Mouse (Mus musculus): ENCODE data around the gene Ly6g6c.

The Ly6g6c gene

DNA sequence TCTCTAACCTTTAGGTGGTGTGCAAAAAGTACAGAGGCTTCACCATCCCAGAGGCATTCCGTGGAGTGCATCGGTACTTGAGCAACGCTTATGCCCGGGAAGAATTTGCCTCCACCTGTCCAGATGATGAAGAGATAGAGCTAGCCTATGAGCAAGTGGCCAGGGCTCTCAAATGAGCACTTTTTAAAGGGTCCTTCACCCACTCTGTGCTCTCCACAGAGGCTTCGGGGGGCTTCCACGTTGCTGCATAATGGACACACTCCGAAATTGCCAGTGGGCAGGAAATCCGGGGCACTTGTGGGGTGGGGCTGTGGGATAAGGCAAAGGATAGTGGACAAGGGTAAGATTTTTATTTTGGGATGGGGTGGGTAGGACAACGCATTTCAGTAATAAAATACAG is 6.9 kb upstream of the Ly6g6c start:
- DNase-seq = no peak

DNA sequence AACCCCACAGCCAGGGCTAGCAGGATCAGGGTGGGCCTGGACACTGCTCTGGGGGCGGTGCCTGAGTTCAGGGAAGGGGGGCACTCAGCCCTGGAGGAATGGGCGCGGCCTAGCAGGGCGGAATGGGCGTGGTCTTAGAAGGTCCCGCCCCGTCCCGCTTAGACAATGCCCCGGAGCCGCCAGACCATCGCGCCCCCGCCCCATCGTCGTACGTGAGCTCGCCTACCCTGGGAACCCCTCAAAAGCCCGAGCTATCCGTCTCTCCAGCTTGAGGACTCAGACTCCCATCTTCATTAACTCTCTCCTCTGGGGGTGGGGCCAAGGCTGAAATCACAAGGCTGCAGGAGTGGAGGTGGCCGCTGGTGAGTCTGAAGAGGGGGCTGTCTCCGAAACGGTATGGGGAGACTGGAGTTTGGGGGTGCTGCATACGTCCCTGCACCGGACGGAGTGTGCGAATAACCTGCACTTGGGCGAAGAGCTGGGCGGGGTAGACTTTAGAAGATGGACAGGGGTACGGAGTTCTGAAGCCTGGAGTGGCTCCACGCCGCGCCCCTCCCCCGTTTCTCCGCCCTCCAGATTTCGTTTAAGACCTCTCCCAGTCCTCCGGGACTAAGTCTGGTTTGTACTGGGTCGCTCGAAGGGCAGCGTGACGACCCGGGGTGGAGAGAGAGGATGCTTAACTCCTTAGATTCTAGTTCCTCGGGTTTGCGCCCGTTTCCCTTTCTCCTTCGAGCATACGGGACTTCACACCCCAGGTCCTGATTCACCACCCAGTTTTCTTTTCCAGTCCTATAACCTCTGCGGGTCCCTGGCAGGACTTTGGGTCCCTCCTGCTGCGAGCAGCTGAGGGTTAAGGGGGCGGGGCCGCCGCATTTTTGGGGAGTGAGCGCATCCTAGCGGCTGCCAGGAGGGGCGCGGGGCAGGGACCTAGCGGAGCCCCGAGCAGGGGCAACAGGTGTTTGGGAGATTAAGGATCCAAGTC is 6.0 kb upstream of the Ly6g6c start, which contains the start of gene Ddah2:
Gene Ddah2, plus strand, starts transcription at position 125 of the 982 bp plus-strand sequence.
- DNase-seq = peak; percentile 97

DNA sequence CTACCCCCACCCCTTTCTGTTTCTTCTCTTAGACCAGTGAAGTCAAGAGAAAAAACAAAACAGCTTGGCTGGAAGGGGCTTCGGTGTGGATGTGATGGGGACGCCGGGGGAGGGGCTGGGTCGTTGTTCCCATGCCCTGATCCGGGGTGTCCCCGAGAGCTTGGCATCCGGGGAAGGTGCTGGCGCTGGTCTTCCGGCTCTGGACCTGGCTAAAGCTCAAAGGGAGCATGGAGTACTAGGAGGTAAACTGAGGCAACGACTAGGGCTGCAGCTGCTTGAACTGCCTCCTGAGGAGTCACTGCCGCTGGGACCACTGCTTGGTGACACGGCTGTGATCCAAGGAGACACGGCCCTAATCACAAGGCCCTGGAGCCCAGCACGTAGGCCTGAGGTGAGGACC is 5.1 kb upstream of the Ly6g6c start:
- DNase-seq = no peak

DNA sequence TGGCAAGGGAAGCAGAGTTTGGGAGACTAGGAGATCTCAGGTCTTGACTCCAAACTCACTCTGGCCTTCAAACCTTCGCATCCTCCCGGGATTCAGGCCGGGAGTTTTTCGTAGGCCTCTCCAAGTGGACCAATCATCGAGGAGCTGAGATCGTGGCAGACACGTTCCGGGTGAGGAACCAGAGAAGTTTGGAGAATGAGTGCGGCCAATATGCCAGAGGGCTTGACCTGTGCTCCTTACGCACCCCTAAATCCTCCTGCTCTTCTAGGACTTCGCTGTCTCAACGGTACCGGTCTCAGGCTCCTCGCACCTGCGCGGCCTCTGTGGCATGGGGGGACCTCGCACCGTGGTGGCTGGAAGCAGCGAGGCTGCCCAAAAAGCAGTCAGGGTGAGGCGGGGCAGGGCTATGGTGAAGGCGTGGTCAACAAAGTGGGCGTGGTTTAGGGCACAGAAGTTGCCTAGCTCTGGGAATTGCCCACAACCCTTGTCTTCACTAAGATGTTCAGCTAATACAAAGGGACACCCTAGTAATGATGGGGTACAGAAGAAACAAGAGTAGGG is 4.4 kb upstream of the Ly6g6c start:
- peak; percentile 70 for DNase-seq

DNA sequence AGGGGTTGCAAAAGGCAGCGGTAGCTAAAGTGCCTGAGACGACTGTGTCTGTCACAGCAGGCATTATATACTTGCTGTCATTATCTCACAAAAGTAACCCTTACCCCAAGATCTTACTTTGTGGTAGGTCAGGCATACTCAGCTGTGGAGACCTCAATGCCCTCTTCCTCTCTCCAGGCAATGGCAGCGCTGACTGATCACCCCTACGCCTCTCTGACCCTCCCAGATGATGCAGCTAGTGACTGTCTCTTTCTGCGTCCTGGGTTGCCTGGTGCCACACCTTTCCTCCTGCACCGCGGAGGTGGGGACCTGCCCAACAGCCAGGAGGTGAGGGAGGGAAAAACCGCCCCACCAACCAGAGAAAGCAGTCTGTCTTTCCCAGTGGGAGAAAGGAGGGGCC is 3.9 kb upstream of the Ly6g6c start:
- DNase-seq = no peak

DNA sequence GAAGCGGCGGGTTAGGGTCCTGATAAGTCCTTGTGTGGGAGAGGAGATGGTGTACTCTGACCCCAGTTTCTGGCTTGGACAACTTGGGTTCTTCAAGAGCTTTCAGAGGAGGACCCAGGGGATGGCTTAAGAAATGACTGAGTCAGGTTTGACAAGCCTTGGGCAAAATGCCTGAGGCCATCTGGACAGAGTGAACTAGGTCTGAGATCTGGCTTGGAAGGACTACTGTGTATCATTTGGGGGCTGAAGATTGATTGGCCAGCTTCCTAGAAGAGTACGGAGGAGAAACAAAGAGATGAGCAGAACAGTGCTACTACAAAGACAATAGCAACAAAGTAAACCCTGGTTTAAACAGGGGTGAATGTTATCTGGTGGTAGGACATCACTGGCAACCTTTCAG is 1.7 kb upstream of the Ly6g6c start:
- DNase-seq = no peak

DNA sequence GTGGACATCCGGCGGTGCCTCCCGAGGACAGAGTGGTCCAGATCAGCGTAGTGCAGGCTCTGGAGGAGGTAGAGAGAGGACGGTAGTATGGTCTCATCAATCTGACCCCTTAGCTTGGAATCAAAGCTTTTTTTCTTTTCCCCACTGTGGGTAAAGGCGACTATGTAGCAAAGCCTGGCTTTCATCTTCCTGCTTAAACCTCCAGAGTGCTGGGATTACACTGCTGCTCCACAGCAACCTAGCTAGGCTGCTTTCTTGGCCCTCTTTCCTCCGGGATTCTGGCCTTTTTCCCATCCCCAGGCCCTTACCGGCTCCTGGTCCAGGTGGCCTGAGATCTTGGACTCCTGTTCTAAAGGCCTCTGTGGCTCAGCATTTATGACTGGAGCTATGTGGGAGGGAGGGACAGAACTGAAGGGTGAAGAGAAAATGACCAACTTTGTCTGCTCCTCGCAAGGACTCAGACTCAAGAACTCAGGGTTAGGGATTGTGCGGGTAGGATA is 760 bp upstream of the Ly6g6c start:
- DNase-seq = no peak

DNA sequence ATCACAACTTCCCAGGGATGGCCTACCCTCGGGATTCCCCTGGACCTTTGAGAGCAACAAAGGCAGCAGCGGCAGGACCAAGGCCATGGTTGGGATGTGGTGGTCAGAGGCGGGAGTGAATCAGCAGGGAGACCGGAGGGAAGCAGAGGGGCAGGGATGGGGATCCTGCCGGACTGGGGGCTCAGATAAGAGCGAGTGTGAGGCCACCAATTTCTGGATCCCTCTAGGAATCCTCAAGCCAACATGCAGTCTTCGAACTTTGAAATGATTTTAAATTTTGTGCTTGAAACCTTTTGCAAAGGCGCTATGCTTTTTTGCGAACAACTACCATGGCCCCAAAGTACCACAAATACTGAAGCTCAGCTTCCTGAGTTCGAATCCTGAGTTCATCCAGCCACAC is 896 bp downstream of the Ly6g6c start, which contains the start of gene Mpig6b:
Gene Mpig6b, minus strand, starts transcription at position 101 of the 400 bp plus-strand sequence.
- DNase-seq = no peak

DNA sequence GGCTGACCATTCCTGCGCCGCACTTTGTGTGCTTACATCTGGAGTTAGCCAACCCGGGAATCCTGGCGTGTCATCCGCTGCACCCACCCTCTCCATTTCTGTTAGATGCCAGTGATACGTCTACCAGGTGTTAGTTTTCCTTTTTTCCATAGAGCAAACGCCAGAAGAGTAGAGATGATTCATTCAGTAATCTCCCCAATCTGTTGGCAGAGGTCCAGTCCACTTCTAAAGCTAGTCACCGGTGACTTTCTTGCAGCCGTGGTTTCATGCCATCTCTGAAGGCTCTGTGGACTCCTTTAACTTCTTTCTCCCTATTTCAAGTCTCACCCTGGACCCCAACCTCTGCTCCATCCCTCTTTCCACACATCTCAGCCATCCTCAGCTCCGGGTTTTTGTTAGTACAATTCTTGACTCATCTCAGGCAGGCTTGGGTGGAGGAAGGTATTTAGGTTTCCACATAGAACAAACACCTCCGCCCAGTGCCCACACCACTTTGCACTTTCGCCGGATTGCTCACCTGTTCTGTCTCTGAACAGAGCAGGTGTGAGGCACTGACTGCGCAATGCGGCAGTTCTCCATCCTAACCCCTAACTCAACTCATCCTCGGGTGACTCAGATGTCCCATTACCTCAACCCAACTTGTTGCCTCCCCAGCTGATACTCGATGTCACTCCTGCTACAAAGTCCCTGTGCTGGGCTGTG is 3.2 kb downstream of the Ly6g6c start:
- no peak for DNase-seq

DNA sequence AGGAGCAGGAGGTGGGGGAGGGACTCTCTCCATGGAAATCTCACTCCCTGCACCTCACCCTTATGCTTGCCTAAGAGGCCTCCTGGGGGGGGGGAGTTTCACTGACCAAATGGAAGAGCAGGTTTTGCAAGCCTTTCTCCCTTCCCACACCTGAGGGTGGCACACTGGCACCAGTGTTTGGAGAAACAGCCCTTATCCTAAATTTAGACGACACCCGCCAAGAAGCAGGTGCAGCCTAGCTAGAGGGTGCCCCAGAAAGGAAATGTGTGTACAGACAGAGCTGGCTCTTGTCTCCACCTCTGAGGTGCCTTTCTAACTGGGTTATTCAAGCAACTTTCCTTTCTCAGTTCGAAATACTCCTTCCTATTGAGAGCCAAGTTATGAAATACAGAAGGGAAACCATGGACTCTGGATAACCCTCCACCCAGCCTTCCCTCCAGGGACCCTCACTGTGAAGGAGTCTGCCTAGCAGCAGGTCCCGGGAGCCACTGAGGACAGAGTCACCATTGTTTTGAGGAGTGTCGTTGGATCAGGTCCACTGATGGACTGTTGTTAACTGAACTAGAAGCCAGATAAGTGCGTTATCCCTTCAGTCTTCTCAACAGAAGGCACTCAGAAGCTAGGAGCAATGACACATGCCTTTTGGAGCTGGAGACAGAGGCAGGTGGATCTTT is 5.5 kb downstream of the Ly6g6c start:
- peak; percentile 55 for DNase-seq

DNA sequence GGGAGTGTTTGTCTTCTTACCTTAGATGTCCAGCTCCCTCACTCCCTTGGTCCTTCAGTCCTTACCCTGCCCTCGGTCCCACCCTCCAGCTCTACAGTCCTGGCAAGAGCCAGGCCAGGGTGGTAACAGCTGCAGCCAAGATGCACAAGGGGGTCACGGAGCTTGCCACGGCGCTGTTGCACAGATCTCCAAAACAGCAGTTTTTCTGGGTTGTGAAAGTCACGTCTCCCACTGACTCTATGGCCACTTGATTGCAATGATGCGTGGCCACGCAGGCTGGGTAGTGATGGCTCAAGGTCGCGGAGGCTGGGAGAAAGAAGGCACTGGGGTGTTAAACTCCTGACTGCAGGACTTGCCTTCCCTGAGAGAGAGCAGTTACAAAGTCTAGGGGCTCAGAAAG is 6.3 kb downstream of the Ly6g6c start:
- DNase-seq = no peak

DNA sequence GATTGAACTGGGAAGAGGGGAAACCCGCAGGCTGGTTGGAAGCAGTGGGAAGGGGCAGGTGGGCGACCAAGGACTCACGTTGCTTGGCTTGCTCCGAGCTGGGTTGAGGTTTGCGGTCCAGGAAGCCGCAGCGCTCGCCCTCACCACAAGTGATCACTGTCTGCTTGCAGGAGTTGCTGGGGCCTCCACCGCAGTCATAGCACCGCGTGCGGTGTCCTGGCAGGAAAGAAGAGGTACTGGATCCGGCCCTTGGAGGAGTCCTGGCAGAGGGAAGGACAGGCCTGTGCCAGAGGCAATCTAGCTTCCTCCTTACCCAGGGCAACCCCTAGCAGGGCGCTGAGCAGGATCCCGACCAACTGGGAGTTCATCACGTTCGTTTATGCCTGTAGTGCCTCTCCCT is 8.9 kb downstream of the Ly6g6c start:
- DNase-seq = no peak

DNA sequence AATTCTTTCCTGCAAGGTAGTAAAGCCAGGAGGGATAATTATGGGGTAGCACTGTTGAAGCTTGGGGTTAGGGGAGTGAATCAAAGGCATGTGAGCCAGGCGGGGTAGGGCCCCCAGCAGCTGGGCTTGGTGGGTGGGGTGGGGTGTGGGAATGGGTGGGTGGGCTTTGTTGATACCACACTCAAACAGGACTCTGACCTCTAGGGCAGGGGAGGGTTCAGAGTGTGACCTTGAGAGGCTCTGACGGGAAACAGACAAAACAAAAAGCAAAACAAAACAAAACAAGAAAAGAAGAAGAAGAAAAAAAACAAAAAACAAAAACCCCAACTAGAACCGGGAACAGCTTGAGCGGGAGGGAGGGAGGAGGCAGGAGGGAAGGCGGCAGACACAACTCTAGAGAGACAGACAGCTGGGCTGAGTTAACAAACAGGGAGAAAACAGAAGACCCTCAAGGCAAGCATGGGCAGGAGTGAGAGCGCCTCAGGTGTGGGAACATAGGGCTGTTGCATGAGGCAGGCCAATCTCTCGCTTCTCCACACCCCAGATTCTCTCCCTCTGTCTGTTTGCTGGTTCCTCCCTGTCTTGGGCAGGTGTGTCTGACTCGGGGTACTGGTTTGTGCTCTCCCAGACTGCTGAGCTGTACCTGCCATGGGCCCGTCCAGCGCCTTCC is 11.5 kb downstream of the Ly6g6c start, which contains the start of gene Ly6g6e:
Gene Ly6g6e, plus strand, starts transcription at position 396 of the 670 bp plus-strand sequence.
- no peak for DNase-seq

DNA sequence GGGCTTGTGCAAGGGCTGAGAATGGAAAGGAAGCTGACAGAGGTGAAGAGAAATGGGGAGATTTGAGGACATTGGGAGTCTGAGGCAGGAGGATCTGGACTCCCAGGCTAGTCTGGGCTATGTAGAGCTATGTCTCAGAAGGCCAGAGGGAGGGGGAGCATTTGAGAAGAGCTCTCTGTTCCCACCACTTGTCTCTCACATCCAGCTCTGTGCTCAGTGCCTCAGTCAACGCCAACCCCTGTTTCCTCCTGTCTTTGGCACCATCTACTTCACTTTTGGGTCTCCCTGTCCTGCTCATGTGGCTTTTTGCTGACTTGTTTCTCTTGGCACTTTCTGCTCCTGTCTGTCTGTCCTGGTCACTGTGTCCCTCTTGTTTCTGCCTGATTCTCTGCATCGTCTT is 12.1 kb downstream of the Ly6g6c start:
- no peak for DNase-seq

DNA sequence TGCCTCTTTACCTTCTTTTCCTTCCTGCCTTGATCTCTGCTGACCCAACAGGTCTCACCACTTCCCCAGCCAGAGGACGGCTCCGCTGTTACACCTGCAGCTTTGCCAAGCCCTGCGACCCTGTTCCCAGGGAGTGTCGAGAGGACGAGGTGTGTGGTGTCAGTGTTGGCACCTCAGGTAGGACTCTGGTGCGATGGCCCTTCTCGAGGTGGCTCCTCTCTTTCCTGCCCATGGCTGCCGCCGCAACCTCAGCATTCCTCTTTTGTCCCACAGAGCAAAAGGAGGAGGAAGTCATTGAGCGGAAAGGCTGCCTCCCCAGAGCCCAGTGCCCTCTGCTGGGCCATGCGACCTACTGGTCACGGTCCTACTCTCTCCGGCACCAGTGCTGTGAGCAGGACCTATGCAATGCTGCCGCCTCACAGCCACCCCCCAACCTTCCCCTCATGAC is 12.6 kb downstream of the Ly6g6c start, which contains the start of gene Ly6g6d:
Gene Ly6g6d, minus strand, starts transcription at position 280 of the 448 bp plus-strand sequence.
- DNase-seq = peak; percentile 82

DNA sequence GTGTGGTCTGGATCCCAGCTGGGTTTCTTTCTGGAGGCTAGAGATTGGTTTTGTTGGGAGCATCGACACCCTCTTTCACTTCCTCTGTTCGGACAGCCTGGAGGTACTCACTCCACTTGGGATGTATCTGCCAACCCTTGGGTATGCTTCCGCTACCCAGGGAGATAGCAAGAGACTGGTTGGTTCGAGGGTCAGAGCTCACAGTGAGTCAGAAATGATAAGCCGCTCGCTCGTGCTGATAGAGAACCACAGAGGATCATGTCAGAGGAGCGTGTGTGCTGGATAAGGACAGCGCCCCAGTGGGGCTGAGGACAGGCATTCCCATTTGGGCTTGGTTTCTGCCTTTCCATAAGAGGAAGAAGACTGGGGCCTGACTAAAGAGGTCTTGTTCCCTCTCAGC is 14.6 kb downstream of the Ly6g6c start:
- no peak for DNase-seq

DNA sequence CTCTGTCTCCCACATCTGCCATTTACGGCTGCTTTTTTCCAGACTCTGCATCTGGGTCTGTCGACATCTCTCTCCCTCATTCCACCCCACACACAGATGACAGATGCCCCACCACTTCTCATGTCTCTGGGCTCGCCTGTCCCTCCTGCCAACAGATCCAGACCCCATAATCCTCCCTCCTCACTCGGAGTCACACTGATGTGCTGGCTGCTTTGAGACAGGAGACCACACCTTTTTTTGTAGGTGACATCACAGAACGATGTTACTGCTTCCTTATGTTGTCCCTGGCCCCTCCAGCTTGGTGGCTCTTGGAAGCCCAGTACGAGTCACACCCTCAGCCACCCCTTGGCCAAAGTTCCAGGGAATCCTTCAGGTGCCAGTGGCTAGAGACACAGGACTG is 15.1 kb downstream of the Ly6g6c start:
- DNase-seq = no peak

DNA sequence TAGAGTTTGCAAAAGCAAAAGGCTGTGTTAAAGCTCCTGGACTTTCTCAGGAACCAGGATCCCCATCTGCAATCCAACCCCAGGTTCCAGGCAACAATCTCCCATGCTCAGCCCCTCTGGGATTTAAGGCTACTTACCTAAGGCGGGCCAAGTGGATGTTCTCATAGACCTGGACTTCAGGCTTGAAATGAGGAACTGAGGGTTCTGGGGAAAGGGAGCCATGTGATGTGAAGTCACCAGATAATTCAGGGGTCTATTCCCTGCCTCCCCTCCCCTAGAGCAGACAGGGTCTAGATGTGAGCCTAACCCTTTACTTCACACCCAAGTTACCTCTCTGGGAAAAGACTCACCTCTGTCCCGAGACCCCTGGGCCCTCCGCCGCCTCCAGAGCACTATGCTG is 15.5 kb downstream of the Ly6g6c start:
- DNase-seq = no peak

DNA sequence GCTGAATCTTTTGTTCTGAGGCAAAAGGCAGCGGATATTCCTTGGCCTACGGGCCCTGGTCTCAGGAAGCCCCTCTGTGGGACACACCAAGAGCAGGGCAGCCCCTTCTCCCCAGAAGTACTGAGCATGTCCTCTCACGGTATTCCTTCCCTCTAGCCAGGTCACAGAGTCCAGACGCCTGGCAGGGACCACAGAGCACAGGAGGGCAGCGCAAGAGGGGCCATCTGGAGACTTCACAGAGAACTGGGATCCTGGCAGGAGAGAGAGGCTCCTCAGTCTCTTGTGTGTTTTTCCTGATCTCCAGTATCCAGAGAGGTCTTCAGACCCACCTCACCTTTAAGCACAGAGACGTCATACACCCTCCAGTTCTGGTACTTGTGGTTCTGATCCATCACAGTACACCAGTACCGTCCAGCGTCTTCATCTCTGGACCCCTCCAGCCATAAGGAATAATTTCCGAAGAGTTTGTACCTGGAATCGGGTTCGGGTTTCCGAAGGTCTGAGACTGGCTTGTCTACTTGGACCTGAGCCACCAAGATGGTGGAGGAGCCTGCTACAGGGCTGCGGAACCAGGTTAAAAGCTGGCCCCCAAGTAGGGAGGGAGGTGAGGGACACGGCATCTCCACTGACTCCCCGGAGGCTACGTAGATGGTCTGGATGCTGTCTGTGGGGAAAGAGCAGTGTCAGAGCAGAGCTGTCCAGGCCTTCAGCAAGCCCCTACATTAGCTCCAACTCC is 17.8 kb downstream of the Ly6g6c start:
- DNase-seq = no peak

DNA sequence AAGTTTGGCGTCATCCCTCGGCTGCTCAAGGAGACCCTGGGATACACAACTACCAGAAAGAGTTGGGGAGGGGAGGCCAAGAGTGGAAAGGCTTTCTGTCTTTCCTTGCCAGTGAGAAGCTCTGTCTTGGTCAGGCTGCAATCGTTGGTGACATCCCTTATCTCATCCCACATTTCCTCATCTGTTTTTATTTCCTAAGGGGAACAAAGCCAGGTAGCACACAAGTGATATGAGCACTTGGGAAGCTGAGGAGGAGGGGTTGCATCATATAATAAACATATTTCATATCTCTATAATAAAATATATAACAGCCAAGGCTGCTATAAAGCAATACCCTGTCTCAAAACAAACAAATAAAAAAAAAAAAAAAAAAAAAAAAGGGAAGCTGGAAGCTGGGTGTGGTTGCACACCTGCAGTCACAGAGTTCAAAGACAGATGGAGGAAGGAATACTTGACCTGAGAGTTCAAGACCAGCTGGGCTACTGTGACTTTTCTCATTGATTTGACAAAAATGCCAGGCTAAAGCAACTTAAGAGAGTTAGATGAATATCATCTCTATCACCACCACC is 18.8 kb downstream of the Ly6g6c start:
- no peak for DNase-seq

Measured in lung, postnatal 10 days (tissue).